Mouse (Mus musculus): Measurements from ENCODE around the gene Map4. TPM values are rescaled to one million over a fixed set of nuclear protein-coding genes. Genes with fewer than 3 reads are reported as not detected.
"Not testable (repeated sequence)": the region's sequence is repeated elsewhere in the genome, so short reads cannot be mapped to it uniquely, and the experiment has no call there.

The Map4 gene
- polyA plus RNA-seq, 1 experiment from 2014 or later: 76.2 TPM

- H3K4me3 ChIP-seq (ENCODE audit: low read depth, low read length): no peak overlapping the region
- 50% methylated on average over 5 of the region's 5 CpGs for WGBS
- ATAC-seq (replicated peaks; ENCODE audit: low FRiP score) (no peak), DNase-seq (ENCODE audit: low spot score) (no peak)
- no peaks in the 10 kb centered on the region for H3K4me1 ChIP-seq (replicated peaks; ENCODE audit: control insufficient read depth, insufficient read depth, low read length)
- no peak overlapping the region for H3K9ac ChIP-seq (ENCODE audit: low read length)
- no peaks in the 10 kb centered on the region for H3K36me3 ChIP-seq (ENCODE audit: control insufficient read depth, insufficient read depth, low read length)
- no peak overlapping the region for H3K4me2 ChIP-seq (ENCODE audit: low read depth, low read length, severe bottlenecking)
- no peaks in the 10 kb centered on the region for H3K9me3 ChIP-seq (ENCODE audit: control insufficient read depth, low read length)
- H3K27ac ChIP-seq (ENCODE audit: low read depth, low read length): no peak overlapping the region
- H3K27me3 ChIP-seq (ENCODE audit: control insufficient read depth, insufficient read depth, low read length): no peaks in the 10 kb centered on the region
Observed at GRCm38 (mm10) chr9:109959456-109960150, 28.3 kb downstream of the Map4 start.

DNA sequence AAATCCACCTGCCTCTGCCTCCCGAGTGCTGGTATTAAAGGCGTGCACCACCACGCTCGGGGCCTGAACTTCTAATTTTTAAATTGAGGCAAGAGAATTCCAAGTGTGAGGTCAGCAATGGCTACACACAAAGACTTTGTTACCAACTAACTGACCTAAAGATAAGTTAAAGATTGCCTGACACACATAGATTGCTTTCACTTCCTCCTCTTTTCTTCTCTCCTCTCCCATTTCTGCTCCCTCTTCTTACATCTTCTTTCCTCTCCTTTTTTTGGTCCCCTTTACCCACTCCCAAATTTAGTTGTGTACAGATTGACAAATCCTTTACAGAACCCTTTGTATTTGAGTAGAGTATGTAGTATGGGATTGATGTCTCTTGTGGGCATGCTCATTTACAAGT is 29.3 kb downstream of the Map4 start:
- Histone ChIP-seq H3K27me3 (ENCODE audit: control insufficient read depth, insufficient read depth, low read length) (no peaks in the 10 kb centered on the region), H3K4me3 (ENCODE audit: low read depth, low read length) (no peak overlapping the region), H3K27ac (ENCODE audit: low read depth, low read length) (no peak overlapping the region), H3K4me1 (replicated peaks; ENCODE audit: control insufficient read depth, insufficient read depth, low read length) (no peaks in the 10 kb centered on the region), H3K36me3 (ENCODE audit: control insufficient read depth, insufficient read depth, low read length) (no peaks in the 10 kb centered on the region), H3K4me2 (ENCODE audit: low read depth, low read length, severe bottlenecking) (no peak overlapping the region), H3K9me3 (ENCODE audit: control insufficient read depth, low read length) (no peaks in the 10 kb centered on the region), H3K9ac (ENCODE audit: low read length) (no peak overlapping the region)
- no peak for DNase-seq (ENCODE audit: low spot score)
- 88% methylated on average over 4 of the region's 4 CpGs for WGBS
- ATAC-seq (replicated peaks; ENCODE audit: low FRiP score): no peak

DNA sequence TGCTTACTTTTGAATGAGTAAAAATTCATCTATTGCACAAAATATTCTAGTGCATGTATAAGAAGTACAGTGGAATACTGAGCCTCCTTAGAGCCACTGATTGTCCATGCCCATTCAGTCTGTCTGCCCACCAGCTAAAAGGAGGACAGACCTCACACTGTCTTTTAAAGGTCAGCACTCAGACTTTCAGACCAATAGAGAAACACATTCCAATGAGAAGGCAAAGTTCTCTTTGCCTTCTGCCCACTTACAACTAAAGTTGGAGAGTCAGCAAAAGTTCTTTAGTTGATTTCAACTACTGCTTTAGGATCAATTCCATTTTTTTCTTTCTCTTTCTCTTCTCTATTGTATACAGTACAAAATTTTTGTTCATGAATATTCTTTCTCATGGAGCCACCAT is 33.5 kb downstream of the Map4 start:
- Histone ChIP-seq H3K4me1 (replicated peaks; ENCODE audit: control insufficient read depth, insufficient read depth, low read length) (no peaks in the 10 kb centered on the region), H3K4me2 (ENCODE audit: low read depth, low read length, severe bottlenecking) (no peak overlapping the region), H3K4me3 (ENCODE audit: low read depth, low read length) (no peak overlapping the region), H3K27me3 (ENCODE audit: control insufficient read depth, insufficient read depth, low read length) (no peaks in the 10 kb centered on the region), H3K9ac (ENCODE audit: low read length) (no peak overlapping the region), H3K27ac (ENCODE audit: low read depth, low read length) (no peak overlapping the region), H3K9me3 (ENCODE audit: control insufficient read depth, low read length) (no peaks in the 10 kb centered on the region), H3K36me3 (ENCODE audit: control insufficient read depth, insufficient read depth, low read length) (no peaks in the 10 kb centered on the region)
- no peak for ATAC-seq (replicated peaks; ENCODE audit: low FRiP score)
- DNase-seq (ENCODE audit: low spot score): no peak

DNA sequence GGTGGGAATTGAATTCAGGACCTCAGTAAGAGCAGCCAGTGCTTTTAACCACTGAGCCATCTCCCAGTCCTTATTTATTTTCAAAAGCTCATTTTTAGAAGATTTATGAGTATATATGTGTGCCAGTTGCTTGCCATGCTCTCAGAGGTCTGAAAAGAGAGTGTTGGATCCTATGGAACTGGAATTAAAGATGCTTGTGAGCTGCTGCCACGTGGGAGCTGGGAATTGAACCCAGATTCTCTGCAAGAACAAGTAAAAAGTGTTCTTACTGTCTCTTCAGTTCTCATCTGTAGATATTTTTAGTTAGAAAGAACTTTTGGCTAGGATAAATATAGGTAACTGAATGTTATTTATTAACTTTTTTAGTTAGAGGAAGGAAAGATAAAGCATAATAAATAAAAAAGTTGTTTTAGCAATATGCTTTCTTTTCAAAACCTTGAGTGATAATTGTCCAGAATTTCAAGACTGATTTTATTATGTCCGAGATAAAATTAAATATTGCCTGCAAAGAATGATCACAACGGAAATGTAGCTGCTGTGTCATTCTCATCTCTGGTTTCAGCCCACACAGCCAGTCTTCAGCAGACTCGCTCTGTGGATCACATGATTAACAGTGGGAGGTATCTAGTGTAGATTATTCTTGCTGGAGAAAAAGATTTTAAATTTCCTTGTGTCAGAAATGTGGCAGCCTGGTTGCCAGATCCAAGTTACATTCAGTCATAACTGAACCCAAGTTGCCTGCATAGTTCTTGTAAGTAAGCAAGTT is 37.3 kb downstream of the Map4 start:
- no peak for ATAC-seq (replicated peaks; ENCODE audit: low FRiP score)
- Histone ChIP-seq H3K9ac (ENCODE audit: low read length) (no peak overlapping the region), H3K4me2 (ENCODE audit: low read depth, low read length, severe bottlenecking) (no peak overlapping the region), H3K4me1 (replicated peaks; ENCODE audit: control insufficient read depth, insufficient read depth, low read length) (no peaks in the 10 kb centered on the region), H3K27ac (ENCODE audit: low read depth, low read length) (no peak overlapping the region), H3K27me3 (ENCODE audit: control insufficient read depth, insufficient read depth, low read length) (no peaks in the 10 kb centered on the region), H3K36me3 (ENCODE audit: control insufficient read depth, insufficient read depth, low read length) (no peaks in the 10 kb centered on the region), H3K4me3 (ENCODE audit: low read depth, low read length) (no peak overlapping the region), H3K9me3 (ENCODE audit: control insufficient read depth, low read length) (no peaks in the 10 kb centered on the region)
- 77% methylated on average over 4 of the region's 4 CpGs for WGBS
- no peak for DNase-seq (ENCODE audit: low spot score)

DNA sequence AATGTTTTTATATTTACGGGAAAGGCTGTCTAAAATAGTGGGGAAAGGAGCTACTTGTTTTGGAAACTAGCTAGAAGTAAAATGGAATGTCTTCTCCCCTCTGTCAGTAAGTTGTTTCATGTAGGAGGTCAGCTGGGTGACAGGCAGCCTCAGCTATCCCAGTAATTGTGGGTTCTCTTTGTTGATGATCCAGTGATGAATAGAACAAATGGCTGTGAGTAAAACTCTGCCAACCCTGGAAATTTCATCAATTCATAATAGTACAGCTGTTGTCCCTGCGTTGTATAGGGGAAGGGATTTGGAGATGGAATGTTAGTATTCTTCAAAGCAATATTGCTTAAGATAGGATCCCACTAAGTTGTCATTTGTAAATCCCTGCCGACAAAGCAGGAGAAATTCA is 37.9 kb downstream of the Map4 start:
- Histone ChIP-seq H3K4me3 (ENCODE audit: low read depth, low read length) (no peak overlapping the region), H3K4me2 (ENCODE audit: low read depth, low read length, severe bottlenecking) (no peak overlapping the region), H3K27ac (ENCODE audit: low read depth, low read length) (no peak overlapping the region), H3K9me3 (ENCODE audit: control insufficient read depth, low read length) (no peaks in the 10 kb centered on the region), H3K36me3 (ENCODE audit: control insufficient read depth, insufficient read depth, low read length) (no peaks in the 10 kb centered on the region), H3K27me3 (ENCODE audit: control insufficient read depth, insufficient read depth, low read length) (no peaks in the 10 kb centered on the region), H3K9ac (ENCODE audit: low read length) (no peak overlapping the region), H3K4me1 (replicated peaks; ENCODE audit: control insufficient read depth, insufficient read depth, low read length) (no peaks in the 10 kb centered on the region)
- no peak for DNase-seq (ENCODE audit: low spot score)
- 81% methylated on average over 3 of the region's 3 CpGs for WGBS
- no peak for ATAC-seq (replicated peaks; ENCODE audit: low FRiP score)

DNA sequence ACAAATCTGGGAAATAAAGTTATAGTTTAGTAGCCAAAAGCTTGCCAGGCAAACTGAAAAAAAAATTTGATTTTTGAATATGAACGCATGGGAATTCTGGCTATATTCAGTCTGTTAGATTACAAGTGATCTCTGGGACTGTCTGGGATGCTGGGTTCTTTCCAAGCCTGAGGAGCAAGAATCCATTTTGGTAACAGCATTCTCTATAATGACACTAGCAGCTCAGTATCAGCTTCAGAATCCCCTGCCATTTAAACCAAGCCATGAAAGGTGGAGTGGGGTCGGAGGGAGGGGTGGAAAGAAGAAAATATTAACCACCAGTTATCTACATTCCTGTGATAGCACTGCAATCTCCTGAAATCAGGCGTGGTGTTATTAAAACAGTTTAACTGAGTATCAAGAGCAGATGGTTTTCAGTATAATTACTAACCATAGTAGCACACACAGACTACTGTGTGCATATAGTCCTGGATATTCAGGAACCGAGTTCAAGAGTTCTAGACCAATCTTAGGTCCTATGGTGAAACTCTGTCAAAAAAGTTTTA is 38.6 kb downstream of the Map4 start:
- Histone ChIP-seq H3K4me3 (ENCODE audit: low read depth, low read length) (no peak overlapping the region), H3K4me1 (replicated peaks; ENCODE audit: control insufficient read depth, insufficient read depth, low read length) (no peaks in the 10 kb centered on the region), H3K9me3 (ENCODE audit: control insufficient read depth, low read length) (no peaks in the 10 kb centered on the region), H3K27ac (ENCODE audit: low read depth, low read length) (no peak overlapping the region), H3K36me3 (ENCODE audit: control insufficient read depth, insufficient read depth, low read length) (no peaks in the 10 kb centered on the region), H3K4me2 (ENCODE audit: low read depth, low read length, severe bottlenecking) (no peak overlapping the region), H3K9ac (ENCODE audit: low read length) (no peak overlapping the region), H3K27me3 (ENCODE audit: control insufficient read depth, insufficient read depth, low read length) (no peaks in the 10 kb centered on the region)
- 95% methylated on average over 4 of the region's 4 CpGs for WGBS
- ATAC-seq (replicated peaks; ENCODE audit: low FRiP score) (no peak), DNase-seq (ENCODE audit: low spot score) (no peak)

DNA sequence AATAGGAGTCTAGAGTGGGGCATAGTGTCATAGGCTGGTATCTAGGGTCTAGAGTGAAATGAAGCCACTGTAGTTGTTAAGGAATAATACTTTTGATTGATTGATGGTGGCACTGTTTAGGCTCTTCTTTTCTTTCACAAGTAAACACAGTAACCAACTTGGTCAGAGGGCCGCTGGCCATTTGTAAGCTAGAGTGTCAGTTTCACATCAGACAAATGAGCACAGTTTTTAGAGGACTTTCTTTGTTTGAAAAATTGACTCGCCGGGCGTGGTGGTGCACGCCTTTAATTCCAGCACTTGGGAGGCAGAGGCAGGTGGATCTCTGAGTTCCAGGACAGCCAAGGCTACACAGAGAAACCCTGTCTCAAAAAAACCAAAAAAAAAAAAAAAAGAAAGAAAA is 40.5 kb downstream of the Map4 start:
- not testable (repeated sequence) for H3K36me3 ChIP-seq (ENCODE audit: control insufficient read depth, insufficient read depth, low read length)

DNA sequence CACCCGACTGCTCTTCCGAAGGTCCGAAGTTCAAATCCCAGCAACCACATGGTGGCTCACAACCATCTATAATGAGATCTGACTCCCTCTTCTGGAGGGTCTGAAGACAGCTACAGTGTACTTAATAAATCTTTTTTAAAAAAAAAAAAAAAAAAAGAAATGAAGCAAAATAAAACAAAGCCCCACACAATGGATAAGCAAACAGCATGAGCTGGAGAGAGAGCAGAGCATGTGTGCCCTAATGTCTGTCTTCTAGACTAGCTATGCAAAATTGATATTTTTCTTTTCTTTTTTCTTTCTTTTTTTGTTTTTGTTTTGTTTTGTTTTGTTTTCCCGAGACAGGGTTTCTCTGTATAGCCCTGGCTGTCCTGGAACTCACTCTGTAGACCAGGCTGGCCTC is 49.0 kb downstream of the Map4 start:
- not testable (repeated sequence) for H3K27me3 ChIP-seq (ENCODE audit: control insufficient read depth, insufficient read depth, low read length); H3K4me1 ChIP-seq (replicated peaks; ENCODE audit: control insufficient read depth, insufficient read depth, low read length); DNase-seq (ENCODE audit: low spot score); ATAC-seq (replicated peaks; ENCODE audit: low FRiP score); H3K9ac ChIP-seq (ENCODE audit: low read length); H3K9me3 ChIP-seq (ENCODE audit: control insufficient read depth, low read length); H3K36me3 ChIP-seq (ENCODE audit: control insufficient read depth, insufficient read depth, low read length); H3K4me3 ChIP-seq (ENCODE audit: low read depth, low read length); H3K4me2 ChIP-seq (ENCODE audit: low read depth, low read length, severe bottlenecking); H3K27ac ChIP-seq (ENCODE audit: low read depth, low read length)
- WGBS: 93% methylated on average over 4 of the region's 4 CpGs

More for the DNA sequence above, 40.5 kb downstream of the Map4 start:
- not testable (repeated sequence) for ATAC-seq (replicated peaks; ENCODE audit: low FRiP score); H3K4me2 ChIP-seq (ENCODE audit: low read depth, low read length, severe bottlenecking); H3K9ac ChIP-seq (ENCODE audit: low read length); DNase-seq (ENCODE audit: low spot score); H3K9me3 ChIP-seq (ENCODE audit: control insufficient read depth, low read length); H3K4me1 ChIP-seq (replicated peaks; ENCODE audit: control insufficient read depth, insufficient read depth, low read length); H3K27ac ChIP-seq (ENCODE audit: low read depth, low read length); H3K4me3 ChIP-seq (ENCODE audit: low read depth, low read length); H3K27me3 ChIP-seq (ENCODE audit: control insufficient read depth, insufficient read depth, low read length)
- WGBS: 96% methylated on average over 5 of the region's 5 CpGs

Measured in forebrain, embryonic 11.5 days (tissue).